Mouse (Mus musculus): ENCODE measurements at regions not wholly inside any gene's neighbourhood (a gene's known extent, or its start where the extent isn't known, plus 50 kb on each side); places are given as distances from the start of the nearest gene placed in this dataset.

GRCm38 (mm10) chr13:37717793-37718192 lies 60.4 kb upstream of the Rreb1 start:
- TF ChIP-seq ETS1 (conservative IDR thresholded peaks at IDR 0.05; ENCODE audit: low read depth, low read length): no peak
- TF ChIP-seq KAT2A (IDR thresholded peaks at IDR 0.05; ENCODE audit: insufficient replicate concordance, low read length): no peak
- no peak for TF ChIP-seq EP300 (IDR thresholded peaks at IDR 0.05; ENCODE audit: low read length)
- no peak for TF ChIP-seq PAX5 (IDR thresholded peaks at IDR 0.05; ENCODE audit: low read length)
- no peak for TF ChIP-seq RCOR1 (conservative IDR thresholded peaks at IDR 0.05; ENCODE audit: low read depth, low read length)
- TF ChIP-seq CTCF (conservative IDR thresholded peaks at IDR 0.05 in 1 of 2, IDR thresholded peaks at IDR 0.05 in 1 of 2; ENCODE audit: low read depth in 2 of 2, low read length in 2 of 2): no peak
- TF ChIP-seq USF2 (conservative IDR thresholded peaks at IDR 0.05; ENCODE audit: low read depth, low read length): no peak
- no peak for DNase-seq (ENCODE audit: extremely low read depth)

GRCm38 (mm10) chr13:37718364-37718763 lies 59.8 kb upstream of the Rreb1 start:
- no peak for TF ChIP-seq TBP (conservative IDR thresholded peaks at IDR 0.05; ENCODE audit: low read depth, low read length)
- no peak for TF ChIP-seq UBTF (IDR thresholded peaks at IDR 0.05; ENCODE audit: low read depth, low read length)
- no peak for TF ChIP-seq NELFE (IDR thresholded peaks at IDR 0.05; ENCODE audit: low read depth, low read length)
- TF ChIP-seq ZMIZ1 (IDR thresholded peaks at IDR 0.05; ENCODE audit: low read depth, low read length): no peak
- no peak for TF ChIP-seq RAD21 (IDR thresholded peaks at IDR 0.05; ENCODE audit: low read depth, low read length)
- Histone ChIP-seq H3K4me3 (replicated peaks in 1 of 3; ENCODE audit: low read depth in 2 of 3, low read length in 2 of 3, poor library complexity in 1 of 3) (no peak overlapping the region), H3K4me1 (ENCODE audit: control insufficient read depth in 1 of 2, insufficient read depth in 2 of 2) (peaks cover 0 to 17% of the 10 kb centered on the region in 2 experiments; a peak in 2 of 4 replicates), H3K27me3 (replicated peaks) (no peaks in the 10 kb centered on the region), H3K79me2 (replicated peaks; ENCODE audit: control insufficient read depth, extremely low read depth, insufficient read depth, poor library complexity, severe bottlenecking) (no peaks in the 10 kb centered on the region), H3K36me3 (replicated peaks in 1 of 2; ENCODE audit: control insufficient read depth in 1 of 2, insufficient read depth in 1 of 2, low read length in 1 of 2) (no peaks in the 10 kb centered on the region), H3K9ac (ENCODE audit: insufficient read depth, low read depth) (no peak overlapping the region), H3K9me3 (replicated peaks; ENCODE audit: low read length) (no peaks in the 10 kb centered on the region), H3K4me2 (ENCODE audit: insufficient read depth, low read depth, poor library complexity, severe bottlenecking) (no peak overlapping the region), H3K27ac (ENCODE audit: insufficient read depth, low read depth) (no peak overlapping the region)
- in situ Hi-C loops (cut with MboI; ENCODE audit: low pct_ligation_motif_present, low pct_unique_long_range_greater_than_20kb, low sequenced_read_pairs) (no loop called here), dilution Hi-C loops (cut with MboI; ENCODE audit: extremely low pct_ligation_motif_present, extremely low pct_unique_long_range_greater_than_20kb, low sequenced_read_pairs) (no loop called here)
- DNase-seq (ENCODE audit: extremely low read depth): peak; percentile 20

More at GRCm38 (mm10) chr13:37717793-37718192, 60.4 kb upstream of the Rreb1 start:
- no peak overlapping the region for H3K27ac ChIP-seq (ENCODE audit: insufficient read depth, low read depth)
- H3K9ac ChIP-seq (ENCODE audit: insufficient read depth, low read depth): no peak overlapping the region
- H3K4me2 ChIP-seq (ENCODE audit: insufficient read depth, low read depth, poor library complexity, severe bottlenecking): no peak overlapping the region
- in situ Hi-C loops (cut with MboI; ENCODE audit: low pct_ligation_motif_present, low pct_unique_long_range_greater_than_20kb, low sequenced_read_pairs): no loop called here
- peaks cover 0 to 18% of the 10 kb centered on the region in 2 experiments; a peak in 2 of 4 replicates for H3K4me1 ChIP-seq (ENCODE audit: control insufficient read depth in 1 of 2, insufficient read depth in 2 of 2)
- dilution Hi-C loops (cut with MboI; ENCODE audit: extremely low pct_ligation_motif_present, extremely low pct_unique_long_range_greater_than_20kb, low sequenced_read_pairs): no loop called here
- no peaks in the 10 kb centered on the region for H3K9me3 ChIP-seq (replicated peaks; ENCODE audit: low read length)
- H3K79me2 ChIP-seq (replicated peaks; ENCODE audit: control insufficient read depth, extremely low read depth, insufficient read depth, poor library complexity, severe bottlenecking): no peaks in the 10 kb centered on the region
- no peak overlapping the region for H3K4me3 ChIP-seq (replicated peaks in 1 of 3; ENCODE audit: low read depth in 2 of 3, low read length in 2 of 3, poor library complexity in 1 of 3)
- H3K36me3 ChIP-seq (replicated peaks in 1 of 2; ENCODE audit: control insufficient read depth in 1 of 2, insufficient read depth in 1 of 2, low read length in 1 of 2): no peaks in the 10 kb centered on the region
- no peaks in the 10 kb centered on the region for H3K27me3 ChIP-seq (replicated peaks)
